Mouse (Mus musculus): Measurements from ENCODE around the gene Sh2b3. TPM values are rescaled to one million over a fixed set of nuclear protein-coding genes. Genes with fewer than 3 reads are reported as not detected.

Sh2b3 gene
- polyA plus RNA-seq, 1 experiment from 2014 or later: 15.7 TPM

- peaks cover 15% of the 10 kb centered on the region; the same call in 1 of the 2 replicates for H3K36me3 ChIP-seq
- no peak overlapping the region for H3K9ac ChIP-seq
- ATAC-seq (ENCODE audit: insufficient read depth, low FRiP score, low read depth): no peak
- no peaks in the 10 kb centered on the region for H3K4me1 ChIP-seq
- no peaks in the 10 kb centered on the region for H3K9me3 ChIP-seq
- WGBS: 86% methylated on average over 3 of the region's 3 CpGs
- no peaks in the 10 kb centered on the region for H3K27me3 ChIP-seq (replicated peaks)
- H3K4me3 ChIP-seq (replicated peaks): no peak overlapping the region
- no peak overlapping the region for H3K4me2 ChIP-seq
- no peak overlapping the region for H3K27ac ChIP-seq
Measured at GRCm38 (mm10) chr5:121771611-121772010, 65.8 kb downstream of the Sh2b3 start.

DNA sequence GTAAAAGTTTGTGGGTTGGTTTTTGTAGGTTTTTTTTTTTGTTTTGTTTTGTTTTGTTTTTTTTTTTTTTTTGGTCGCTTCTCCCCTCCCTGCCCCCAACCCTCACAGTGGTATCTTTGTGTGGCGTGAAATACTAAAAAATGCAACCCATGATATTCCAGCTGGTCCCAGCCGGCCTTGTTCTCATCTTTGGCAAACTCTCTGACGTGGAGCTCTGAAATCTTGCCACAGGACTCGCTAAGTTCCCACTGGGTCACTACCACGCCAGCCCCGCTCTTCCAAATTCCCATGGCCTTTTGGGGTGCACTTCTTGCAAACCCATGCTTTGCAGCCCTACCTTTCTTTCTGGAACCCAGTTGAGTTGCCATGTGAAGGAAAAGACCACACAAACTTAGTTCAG lies 67.6 kb downstream of the Sh2b3 start:
- WGBS: 74% methylated on average over 7 of the region's 7 CpGs
- ATAC-seq (ENCODE audit: insufficient read depth, low FRiP score, low read depth): no peak
- Histone ChIP-seq H3K36me3 (peaks cover 15% of the 10 kb centered on the region; the same call in 1 of the 2 replicates), H3K27ac (no peak overlapping the region), H3K9me3 (no peaks in the 10 kb centered on the region), H3K4me1 (no peaks in the 10 kb centered on the region), H3K27me3 (replicated peaks) (no peaks in the 10 kb centered on the region), H3K4me2 (no peak overlapping the region), H3K9ac (no peak overlapping the region), H3K4me3 (replicated peaks) (no peak overlapping the region)

DNA sequence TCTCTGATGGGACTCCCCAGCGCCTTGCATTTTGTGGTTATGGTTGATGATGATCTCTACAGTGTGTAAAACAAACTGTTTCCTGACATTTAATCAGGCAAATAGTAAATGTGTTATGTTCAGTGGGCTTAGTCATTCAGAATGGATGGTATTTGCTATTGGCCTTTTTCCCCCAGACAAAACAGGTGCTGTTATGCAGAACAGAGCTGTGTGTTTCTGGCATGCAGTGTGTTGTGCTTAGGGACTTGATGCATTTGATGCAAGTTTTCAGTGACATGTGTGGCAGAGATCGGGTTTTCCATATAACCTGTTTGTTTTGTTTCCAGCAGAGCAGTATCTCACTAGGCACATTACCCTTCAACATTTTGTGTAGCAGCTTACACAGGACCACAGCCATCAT lies 69.9 kb downstream of the Sh2b3 start:
- no peak for ATAC-seq (ENCODE audit: insufficient read depth, low FRiP score, low read depth)
- Histone ChIP-seq H3K27ac (no peak overlapping the region), H3K27me3 (replicated peaks) (no peaks in the 10 kb centered on the region), H3K9ac (no peak overlapping the region), H3K4me3 (replicated peaks) (no peak overlapping the region), H3K4me2 (no peak overlapping the region), H3K36me3 (peaks cover 5% of the 10 kb centered on the region), H3K9me3 (no peaks in the 10 kb centered on the region), H3K4me1 (no peaks in the 10 kb centered on the region)
- 85% methylated on average over 2 of the region's 2 CpGs for WGBS

DNA sequence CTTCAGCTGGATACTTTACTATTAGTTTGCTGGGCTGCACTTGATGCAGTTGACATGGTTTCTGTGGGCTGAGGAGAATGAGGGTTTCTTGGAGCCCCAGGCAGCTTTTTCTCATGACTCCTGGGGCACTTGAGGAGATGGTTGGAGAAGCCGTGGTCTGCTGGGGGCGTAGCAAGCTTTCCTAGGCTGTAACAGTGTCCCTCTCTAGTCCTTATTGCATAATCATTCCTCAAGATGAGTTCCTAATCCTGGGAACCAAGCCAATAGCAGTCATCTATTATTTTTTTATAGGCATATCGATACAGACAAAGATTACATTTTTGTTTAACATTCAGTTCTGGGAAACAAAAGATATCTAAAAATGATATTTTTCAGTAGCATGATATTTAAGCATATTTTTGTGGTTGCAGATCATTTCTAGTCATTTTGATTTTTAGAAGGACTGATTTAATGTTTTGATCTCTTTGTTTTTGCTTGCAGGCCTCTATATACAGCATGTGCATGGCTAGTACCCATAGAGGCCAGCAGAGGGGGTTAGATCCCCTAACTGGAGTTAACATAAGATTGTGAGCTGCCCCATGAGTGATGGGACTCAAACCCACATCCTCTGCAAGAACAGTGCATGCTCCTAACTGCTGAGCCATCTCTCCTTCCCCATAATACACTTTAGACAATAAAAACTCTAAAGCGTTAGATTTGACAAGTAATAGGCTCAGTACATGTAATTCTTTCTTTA lies 71.2 kb downstream of the Sh2b3 start:
- H3K9me3 ChIP-seq: no peaks in the 10 kb centered on the region
- peaks cover 3% of the 10 kb centered on the region; the same call in 1 of the 2 replicates for H3K36me3 ChIP-seq
- H3K4me3 ChIP-seq (replicated peaks): no peak overlapping the region
- no peak for ATAC-seq (ENCODE audit: insufficient read depth, low FRiP score, low read depth)
- H3K9ac ChIP-seq: no peak overlapping the region
- no peaks in the 10 kb centered on the region for H3K27me3 ChIP-seq (replicated peaks)
- no peak overlapping the region for H3K27ac ChIP-seq
- 83% methylated on average over 4 of the region's 4 CpGs for WGBS
- H3K4me2 ChIP-seq: no peak overlapping the region
- no peaks in the 10 kb centered on the region for H3K4me1 ChIP-seq

Small RNA genes lying within 50 kb of the gene (microRNA-seq; reads per million reads assigned to microRNA genes)
- 0.97 reads per million for gene Mir7031

Other genes starting within 250 kb of the Sh2b3 start
- 196 and 206 TPM in 2 replicates for gene Aldh2, start 243.8 kb downstream of the Sh2b3 start, polyA plus RNA-seq (2015; fragmentation: Nextera tagmentation; extraction: Ambion mirVana)
- gene Acad12, start 218.7 kb downstream of the Sh2b3 start, polyA plus RNA-seq (2015; fragmentation: Nextera tagmentation; extraction: Ambion mirVana): 2.3 and 3.6 TPM in 2 replicates
- 3.1 and 3.3 TPM in 2 replicates for gene Acad10, start 177.1 kb downstream of the Sh2b3 start, polyA plus RNA-seq (2015; fragmentation: Nextera tagmentation; extraction: Ambion mirVana)
- gene Brap, start 177.1 kb downstream of the Sh2b3 start, polyA plus RNA-seq (2015; fragmentation: Nextera tagmentation; extraction: Ambion mirVana): 37.6 and 38.1 TPM in 2 replicates
- 63.4 and 70.5 TPM in 2 replicates for gene Atxn2, start 126.3 kb downstream of the Sh2b3 start, polyA plus RNA-seq (2015; fragmentation: Nextera tagmentation; extraction: Ambion mirVana)
- 23.7 and 26.1 TPM in 2 replicates for gene Pheta1, start 11.3 kb upstream of the Sh2b3 start, polyA plus RNA-seq (2015; fragmentation: Nextera tagmentation; extraction: Ambion mirVana)
- 5.8 and 6.2 TPM in 2 replicates for gene Cux2, start 212.5 kb upstream of the Sh2b3 start, polyA plus RNA-seq (2015; fragmentation: Nextera tagmentation; extraction: Ambion mirVana)

All from stomach, embryonic 15.5 days (tissue).